Mouse (Mus musculus) lung, adult 2 months (tissue): ENCODE measurements around the gene Ttyh3. TPM values are rescaled to one million over a fixed set of nuclear protein-coding genes. Genes with fewer than 3 reads are reported as not detected.

Experiments used
- DNase-seq: peaks from one replicate; pipeline ENCODE4 v3.0.0; 2022
- H3K4me1 ChIP-seq: fragments of 200-500 bp; 2 replicates; pipeline ENCODE4 v1.6.1; 2011; ENCODE audit warnings: low read length; ENCODE audit not compliant: control insufficient read depth, insufficient read depth
- H3K4me3 ChIP-seq: fragments of 200-500 bp; replicated peaks from 2 replicates; pipeline ENCODE3; 2011; ENCODE audit warnings: low read depth, mild to moderate bottlenecking, control low read depth, low read length; ENCODE audit errors: extremely low read depth
- CTCF ChIP-seq: fragments of 200-500 bp; IDR thresholded peaks from 2 replicates; pipeline ENCODE4 v1.5.1; 2011; ENCODE audit warnings: mild to moderate bottlenecking, low read length, control low read depth; ENCODE audit not compliant: insufficient read depth
- POLR2A ChIP-seq: fragments of 200-500 bp; IDR thresholded peaks from 2 replicates; pipeline ENCODE4 v1.6.1; 2011; ENCODE audit warnings: low read depth, mild to moderate bottlenecking, control low read depth, low read length, borderline replicate concordance; ENCODE audit errors: extremely low read depth
- WGBS: fragments of 180-500 bp; shearing (Covaris S2); methylation state at CpG from one replicate; pipeline ENCODE4 v1.1.7; 2018; 5-methylcytosine and 5-hydroxymethylcytosine counted together
- polyA plus RNA-seq: library from polyadenylated mRNA; depleted of rRNA; stranded (reverse); fragments of >200 nt; gene quantifications from 2 replicates; pipeline ENCODE4 v1.2.3, GENCODE M21; 2012; rRNA removed

The Ttyh3 gene
- polyA plus RNA-seq, 1 experiment: 117 TPM

- Histone ChIP-seq H3K4me3 (no peak overlapping the region), H3K4me1 (peaks cover 7% of the 10 kb centered on the region; the same call in 1 of the 2 replicates)
- no peak for DNase-seq
- TF ChIP-seq POLR2A (no peak), CTCF (no peak)
- 63% methylated on average over 6 of the region's 6 CpGs for WGBS
Observed at GRCm38 (mm10) chr5:140572611-140573010, 76.2 kb downstream of the Ttyh3 start.

GRCm38 (mm10) chr5:140571673-140572072, 77.2 kb downstream of the Ttyh3 start:
- H3K4me3 ChIP-seq: no peak overlapping the region
- peaks cover 10% of the 10 kb centered on the region; the same call in 1 of the 2 replicates for H3K4me1 ChIP-seq
- 57% methylated on average over 10 of the region's 10 CpGs for WGBS
- TF ChIP-seq POLR2A (no peak), CTCF (no peak)
- no peak for DNase-seq

- no peak overlapping the region for H3K4me3 ChIP-seq
- H3K4me1 ChIP-seq: peaks cover 10% of the 10 kb centered on the region; the same call in 1 of the 2 replicates
- no peak for TF ChIP-seq POLR2A
- no peak for TF ChIP-seq CTCF
- DNase-seq: no peak
- 84% methylated on average over 4 of the region's 4 CpGs for WGBS
Observed at GRCm38 (mm10) chr5:140571201-140571600, 77.6 kb downstream of the Ttyh3 start.

Other genes starting within 250 kb of the Ttyh3 start
- 83.0 and 86.2 TPM in 2 replicates for gene Eif3b, start 229.7 kb downstream of the Ttyh3 start, polyA plus RNA-seq
- 0.05 TPM in 1 of 2 replicates, not detected in the other for gene Gm4869, start 203.4 kb downstream of the Ttyh3 start, polyA plus RNA-seq
- 49.6 and 60.5 TPM in 2 replicates for gene Chst12, start 143.5 kb downstream of the Ttyh3 start, polyA plus RNA-seq
- not detected in 2 replicates for gene Grifin, start 84.0 kb downstream of the Ttyh3 start, polyA plus RNA-seq
- gene Lfng, start 41.7 kb downstream of the Ttyh3 start, polyA plus RNA-seq: 141 and 163 TPM in 2 replicates
- gene Iqce, start 53.3 kb upstream of the Ttyh3 start, polyA plus RNA-seq: 17.2 and 21.8 TPM in 2 replicates
- gene Brat1, start 56.0 kb upstream of the Ttyh3 start, polyA plus RNA-seq: 31.6 and 31.7 TPM in 2 replicates
- 13.3 and 14.8 TPM in 2 replicates for gene Amz1, start 75.1 kb upstream of the Ttyh3 start, polyA plus RNA-seq
- gene Gna12, start 181.4 kb upstream of the Ttyh3 start, polyA plus RNA-seq: 112 and 120 TPM in 2 replicates